Mouse (Mus musculus) midbrain, embryonic 11.5 days (tissue): ENCODE measurements around the gene Arrdc1. TPM values are rescaled to one million over a fixed set of nuclear protein-coding genes. Genes with fewer than 3 reads are reported as not detected.
"Not testable (repeated sequence)": the region's sequence is repeated elsewhere in the genome, so short reads cannot be mapped to it uniquely, and the experiment has no call there.

Experiments used
- ATAC-seq: fragments of 200-750 bp; cut with Nextera tagmentation; 2 replicates; pipeline ENCODE4 v1.8.0; 2017; ENCODE audit warnings: moderate TSS enrichment, moderate library complexity; ENCODE audit not compliant: low FRiP score
- DNase-seq: peaks from one replicate; pipeline ENCODE4 v3.0.0; 2015; ENCODE audit warnings: low spot score; ENCODE audit errors: missing footprints
- H3K27ac ChIP-seq: fragments of 300-500 bp; sonication (generic); 2 replicates; pipeline ENCODE4 v1.5.1; 2014; ENCODE audit warnings: low read depth, low read length
- H3K27me3 ChIP-seq: fragments of 300-500 bp; sonication (generic); 2 replicates; pipeline ENCODE4 v1.6.1; 2014; ENCODE audit warnings: mild to moderate bottlenecking, low read length, moderate library complexity, mixed read lengths; ENCODE audit not compliant: control insufficient read depth, insufficient read depth
- H3K36me3 ChIP-seq: fragments of 300-500 bp; sonication (generic); 2 replicates; pipeline ENCODE4 v1.6.1; 2014; ENCODE audit warnings: mild to moderate bottlenecking, low read length, moderate library complexity, mixed read lengths; ENCODE audit not compliant: control insufficient read depth, insufficient read depth
- H3K4me1 ChIP-seq: fragments of 300-500 bp; sonication (generic); 2 replicates; pipeline ENCODE4 v1.6.1; 2014; ENCODE audit warnings: low read length; ENCODE audit not compliant: control insufficient read depth, insufficient read depth
- H3K4me2 ChIP-seq: fragments of 300-500 bp; sonication (generic); 2 replicates; pipeline ENCODE4 v1.6.1; 2014; ENCODE audit warnings: mild to moderate bottlenecking, moderate library complexity
- H3K4me3 ChIP-seq: fragments of 300-500 bp; sonication (generic); 2 replicates; pipeline ENCODE4 v1.5.1; 2014; ENCODE audit warnings: low read depth, low read length
- H3K9ac ChIP-seq: fragments of 300-500 bp; sonication (generic); 2 replicates; pipeline ENCODE4 v1.6.1; 2014; ENCODE audit warnings: low read length
- H3K9me3 ChIP-seq: fragments of 300-500 bp; sonication (generic); 2 replicates; pipeline ENCODE4 v1.6.1; 2016; ENCODE audit warnings: low read length; ENCODE audit not compliant: control insufficient read depth
- WGBS: fragments of 180-500 bp; shearing (Covaris S2); extraction: QIAGEN DNeasy Blood & Tissue Kit; methylation state at CpG from one replicate; pipeline ENCODE4 v1.1.7; 2014; 5-methylcytosine and 5-hydroxymethylcytosine counted together
- polyA plus RNA-seq: library from polyadenylated mRNA; unstranded; fragments of >200 nt; fragmentation: Nextera tagmentation; extraction: Ambion mirVana; gene quantifications from 2 replicates; pipeline ENCODE4 v1.2.1, GENCODE M21; 2014

The Arrdc1 gene
- polyA plus RNA-seq, result 11.3 and 11.6 TPM in 2 replicates

DNA sequence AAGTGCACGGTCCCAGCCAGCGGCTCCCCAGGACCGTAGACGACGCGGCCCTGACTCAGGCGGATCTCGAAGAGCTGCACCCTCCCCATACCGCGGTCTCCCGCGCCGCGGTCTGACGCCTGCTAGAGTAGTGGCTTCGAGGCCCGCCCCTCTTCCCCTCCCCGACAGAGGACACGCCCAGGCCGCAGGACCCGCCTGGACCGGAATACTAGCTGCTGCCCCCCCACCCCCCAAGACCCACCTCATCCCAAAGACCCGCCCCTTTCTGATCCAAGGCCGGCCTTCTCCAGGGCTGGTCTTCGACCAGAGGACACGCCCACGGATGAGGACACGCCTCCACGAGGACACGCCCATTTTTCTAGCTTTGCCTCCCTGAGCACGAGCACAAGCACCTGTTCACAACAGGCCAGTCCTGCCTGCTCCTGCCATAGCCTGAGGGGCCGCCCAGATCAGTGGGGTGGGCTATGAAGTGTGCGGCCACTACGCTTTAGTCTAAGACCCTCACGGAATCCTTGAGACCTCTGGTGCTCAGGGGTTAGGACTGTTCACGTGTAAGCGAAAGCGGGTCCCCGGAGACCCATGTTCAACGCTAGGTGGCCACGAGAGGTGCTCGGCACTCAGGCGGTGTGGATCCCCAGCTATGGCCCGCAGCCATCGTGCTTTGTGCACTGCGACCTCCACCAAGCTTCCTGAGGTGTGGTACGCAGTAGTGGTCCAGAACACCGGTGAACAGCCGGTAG lies at the start of gene Arrdc1:
Gene Arrdc1, minus strand, starts transcription at position 196 of the 740 bp plus-strand sequence.
- no peaks in the 10 kb centered on the region for H3K9me3 ChIP-seq
- peak; percentile 95 for ATAC-seq
- H3K4me2 ChIP-seq, result peak within 1 kb of the TSS; percentile 81
- H3K27ac ChIP-seq, result no peak within 1 kb of the TSS
- peaks cover 8% of the 10 kb centered on the region; the same call in 1 of the 2 replicates for H3K27me3 ChIP-seq
- WGBS, result under 1% methylated on average over 44 of the region's 49 CpGs
- no peaks in the 10 kb centered on the region for H3K36me3 ChIP-seq
- peak within 1 kb of the TSS; percentile 52 for H3K4me3 ChIP-seq
- H3K9ac ChIP-seq, result peak within 1 kb of the TSS; percentile 65
- peak; percentile 99 for DNase-seq
- H3K4me1 ChIP-seq, result 0 out of 2 replicates have a peak, but pooled peaks cover 4% of the 10 kb centered on the region

DNA sequence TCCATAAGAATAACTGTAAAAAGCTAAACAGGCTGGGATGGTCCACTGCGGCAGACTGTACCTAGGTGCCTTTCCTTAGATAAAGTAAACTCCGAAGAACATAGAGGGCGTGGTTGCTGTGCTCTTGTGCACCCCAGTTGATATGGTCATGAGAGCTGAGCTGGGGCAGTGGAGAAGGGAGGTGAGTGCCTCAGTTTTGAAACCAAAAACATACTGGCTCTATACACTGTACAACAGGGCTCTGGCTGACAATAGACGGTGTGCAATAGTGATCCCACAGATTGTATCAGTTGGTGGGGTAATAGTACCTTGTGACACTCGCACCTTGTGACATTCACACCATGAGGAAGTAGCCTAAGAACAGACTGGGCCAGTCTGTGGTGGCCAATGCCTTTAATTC lies 41.9 kb upstream of the Arrdc1 start:
- H3K4me3 ChIP-seq, result no peak overlapping the region
- H3K4me2 ChIP-seq, result no peak overlapping the region
- H3K27me3 ChIP-seq, result no peaks in the 10 kb centered on the region
- no peaks in the 10 kb centered on the region for H3K36me3 ChIP-seq
- ATAC-seq (no peak), DNase-seq (no peak)
- no peaks in the 10 kb centered on the region for H3K9me3 ChIP-seq
- no peak overlapping the region for H3K9ac ChIP-seq
- no peak overlapping the region for H3K27ac ChIP-seq
- WGBS, result 92% methylated on average over 5 of the region's 5 CpGs
- peaks cover 12% of the 10 kb centered on the region for H3K4me1 ChIP-seq

DNA sequence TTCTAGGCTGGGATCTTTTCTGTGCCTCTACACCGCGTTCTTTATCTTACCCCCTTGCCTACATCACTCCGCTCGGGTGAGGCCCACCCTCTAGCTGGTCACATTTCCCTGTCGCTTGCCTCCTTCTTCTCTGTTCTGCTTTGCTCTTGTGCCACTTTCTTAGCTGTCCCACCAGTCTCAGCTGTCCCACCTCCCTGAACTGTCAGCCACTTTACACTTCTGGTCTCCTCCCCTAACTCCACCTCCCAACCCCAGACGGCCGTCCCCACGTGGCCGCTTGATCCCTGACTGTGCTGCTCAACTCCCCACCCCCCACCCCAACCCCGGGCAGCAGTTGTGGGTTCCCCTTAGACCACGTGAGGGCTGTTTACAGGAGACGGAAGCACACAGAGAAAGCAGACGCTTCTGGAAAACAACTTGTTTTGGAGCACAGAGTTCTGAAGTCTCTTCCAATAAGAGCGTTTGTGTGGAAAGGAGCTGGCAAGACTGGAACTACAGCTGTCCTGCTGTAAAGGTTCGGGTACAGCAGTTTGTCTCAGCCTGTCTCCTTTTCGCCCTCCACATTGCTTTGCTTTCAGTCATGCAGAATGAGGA lies 40.7 kb upstream of the Arrdc1 start, which contains the start of gene Pnpla7:
Gene Pnpla7, plus strand, starts transcription at position 330 of the 594 bp plus-strand sequence.
- peak within 1 kb of the TSS; percentile 81 for H3K4me2 ChIP-seq
- no peaks in the 10 kb centered on the region for H3K27me3 ChIP-seq
- peak within 1 kb of the TSS; percentile 78 for H3K4me3 ChIP-seq
- peaks cover 12% of the 10 kb centered on the region for H3K4me1 ChIP-seq
- DNase-seq, result peak; percentile 93
- H3K9me3 ChIP-seq, result no peaks in the 10 kb centered on the region
- ATAC-seq, result peak; percentile 57
- H3K36me3 ChIP-seq, result no peaks in the 10 kb centered on the region
- H3K9ac ChIP-seq, result peak within 1 kb of the TSS; percentile 83
- 2% methylated on average over 16 of the region's 16 CpGs for WGBS
- peak within 1 kb of the TSS; percentile 73 for H3K27ac ChIP-seq

DNA sequence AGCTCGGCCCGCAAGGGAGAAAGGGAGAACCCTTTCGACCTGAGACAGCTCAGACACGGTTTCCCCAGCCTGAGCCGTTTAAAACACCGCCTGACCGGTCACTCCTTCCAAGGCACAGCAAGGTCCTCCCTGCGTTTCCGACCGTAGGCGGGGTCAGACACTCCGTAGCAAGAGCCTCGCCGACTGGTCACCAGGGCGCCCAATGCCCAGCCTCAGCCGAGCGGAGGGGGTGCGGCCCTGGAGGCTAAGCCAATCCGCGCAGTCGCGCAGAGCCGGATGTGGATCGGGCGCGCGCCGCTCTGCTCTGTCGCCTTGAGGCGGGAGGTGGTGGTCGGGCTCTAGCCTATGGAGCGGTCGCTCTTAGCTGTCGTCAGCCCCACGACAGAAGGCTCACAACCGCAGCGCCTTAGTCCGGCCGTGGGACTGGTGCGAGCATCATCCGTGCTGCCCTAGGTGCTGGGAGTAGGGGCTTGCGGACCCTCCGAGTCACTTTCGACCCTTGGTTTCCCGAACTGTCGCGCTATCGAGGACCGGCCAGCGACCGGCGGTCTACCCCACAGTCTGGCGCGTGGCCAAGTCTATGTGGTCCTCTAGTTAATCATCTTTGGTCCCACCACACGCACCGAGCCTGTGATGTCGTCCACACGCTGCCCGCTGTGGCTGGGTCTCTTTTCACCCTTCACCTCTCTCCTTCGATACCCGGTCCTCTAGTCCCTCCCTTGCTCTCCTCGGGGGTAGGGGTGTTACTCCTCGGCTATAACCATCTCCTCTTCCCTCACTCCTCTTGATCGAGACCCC lies 40.1 kb upstream of the Arrdc1 start, which contains the start of gene Mrpl41:
Gene Mrpl41, minus strand, starts transcription at position 193 of the 798 bp plus-strand sequence.
- Histone ChIP-seq H3K36me3 (peaks cover 5% of the 10 kb centered on the region; the same call in 1 of the 2 replicates), H3K4me2 (peak within 1 kb of the TSS; percentile 81), H3K27me3 (no peaks in the 10 kb centered on the region), H3K9me3 (no peaks in the 10 kb centered on the region), H3K27ac (peak within 1 kb of the TSS; percentile 73), H3K4me3 (peak within 1 kb of the TSS; percentile 78), H3K4me1 (peaks cover 12% of the 10 kb centered on the region), H3K9ac (peak within 1 kb of the TSS; percentile 83)
- peak; percentile 99 for DNase-seq
- peak; percentile 99 for ATAC-seq
- WGBS, result under 1% methylated on average over 62 of the region's 64 CpGs

DNA sequence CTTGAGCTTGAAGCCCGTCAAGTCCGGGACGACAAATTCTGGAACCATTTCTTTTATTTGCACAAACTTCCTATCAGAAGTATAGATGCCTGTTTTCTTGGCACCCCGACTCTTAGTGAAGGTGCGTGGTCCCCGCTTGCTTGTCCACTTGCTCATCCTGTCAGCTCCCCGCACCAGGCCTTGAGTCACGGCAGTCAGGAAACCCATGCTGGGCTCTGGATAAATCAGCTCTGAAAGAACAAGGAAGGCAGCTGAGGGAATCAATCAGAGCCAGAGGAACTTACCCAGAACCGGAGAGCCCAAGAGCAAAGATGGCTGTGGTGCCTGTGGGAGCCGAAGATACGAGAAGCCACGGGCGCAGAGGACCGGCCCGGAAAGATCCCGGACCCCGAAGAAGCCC lies 39.4 kb upstream of the Arrdc1 start:
- peak overlapping the region; percentile 78 for H3K4me3 ChIP-seq

DNA sequence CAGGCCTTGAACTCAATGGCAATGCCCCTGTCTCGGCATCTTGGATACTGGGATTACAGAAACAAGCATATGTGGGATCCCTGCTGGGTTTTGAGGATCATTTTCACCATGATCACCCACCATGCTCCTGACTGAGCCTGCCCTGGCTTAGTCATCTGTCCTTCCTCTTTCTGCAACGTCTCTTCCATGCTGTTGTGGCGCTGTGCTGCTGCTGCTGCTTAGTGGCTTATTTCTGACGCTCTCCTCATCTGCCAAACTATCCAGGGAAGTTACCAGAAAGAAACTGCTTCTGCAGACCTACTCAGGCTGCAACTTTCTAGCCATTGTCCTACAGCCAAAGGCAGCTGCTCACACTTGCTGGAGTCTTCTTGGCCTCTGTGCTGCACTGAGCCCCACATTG lies 35.3 kb upstream of the Arrdc1 start:
- DNase-seq, result no peak
- H3K4me2 ChIP-seq, result no peak overlapping the region
- no peak overlapping the region for H3K27ac ChIP-seq
- peaks cover 4% of the 10 kb centered on the region; the same call in 1 of the 2 replicates for H3K4me1 ChIP-seq
- H3K9ac ChIP-seq, result no peak overlapping the region
- no peak overlapping the region for H3K4me3 ChIP-seq
- H3K36me3 ChIP-seq, result peaks cover 19% of the 10 kb centered on the region
- ATAC-seq, result no peak
- 81% methylated on average over 4 of the region's 4 CpGs for WGBS
- H3K27me3 ChIP-seq, result no peaks in the 10 kb centered on the region
- no peaks in the 10 kb centered on the region for H3K9me3 ChIP-seq

More for the DNA sequence above, 39.4 kb upstream of the Arrdc1 start:
- Histone ChIP-seq H3K9ac (peak overlapping the region; percentile 83), H3K4me2 (peak overlapping the region; percentile 81), H3K4me1 (peaks cover 12% of the 10 kb centered on the region), H3K27ac (peak overlapping the region; percentile 73)
- WGBS, result under 1% methylated on average over 17 of the region's 17 CpGs
- not testable (repeated sequence) for H3K36me3 ChIP-seq, H3K9me3 ChIP-seq, ATAC-seq, H3K27me3 ChIP-seq, DNase-seq

DNA sequence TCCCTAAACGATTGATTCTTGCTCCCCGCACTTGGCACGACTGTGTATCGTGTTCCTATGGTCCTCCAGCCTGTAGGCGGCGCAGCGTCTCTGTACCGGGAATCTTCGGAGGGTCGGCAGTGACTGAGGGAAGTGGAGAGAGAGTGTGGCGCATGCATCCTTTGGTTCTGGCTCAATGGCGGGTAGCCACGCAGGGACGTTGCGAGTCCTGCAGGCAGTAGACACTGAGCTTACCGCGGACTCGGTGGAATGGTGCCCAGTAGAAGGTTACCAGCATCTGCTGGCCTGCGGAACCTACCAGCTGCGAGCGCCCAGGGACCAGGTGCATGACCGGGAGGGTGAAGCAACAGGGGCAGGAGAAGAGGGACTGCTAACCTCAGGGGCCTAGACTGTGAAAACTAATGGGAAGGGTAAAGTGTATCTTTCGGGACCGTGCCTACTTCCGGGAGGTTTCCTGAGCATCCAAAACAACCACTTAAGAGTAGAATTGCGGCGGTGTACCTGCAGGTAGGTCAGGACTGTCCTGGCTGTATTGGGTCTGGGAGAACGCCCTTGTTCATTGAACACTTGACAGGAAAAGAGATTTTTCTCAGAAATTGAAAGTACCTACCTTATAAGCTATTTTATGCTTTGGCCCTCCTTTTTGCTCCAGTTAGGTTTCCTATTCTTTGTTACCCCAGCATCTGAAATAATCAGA lies 27.4 kb upstream of the Arrdc1 start, which contains the start of gene Dph7:
Gene Dph7, plus strand, starts transcription at position 97 of the 697 bp plus-strand sequence.
- Histone ChIP-seq H3K27ac (no peak within 1 kb of the TSS), H3K4me1 (peaks cover 6% of the 10 kb centered on the region), H3K9me3 (no peaks in the 10 kb centered on the region), H3K4me3 (peak within 1 kb of the TSS; percentile 85), H3K27me3 (no peaks in the 10 kb centered on the region), H3K4me2 (peak within 1 kb of the TSS; percentile 74), H3K36me3 (peaks cover 17% of the 10 kb centered on the region), H3K9ac (peak within 1 kb of the TSS; percentile 94)
- ATAC-seq, result peak; percentile 90
- peak; percentile 99 for DNase-seq
- 1% methylated on average over 28 of the region's 28 CpGs for WGBS

DNA sequence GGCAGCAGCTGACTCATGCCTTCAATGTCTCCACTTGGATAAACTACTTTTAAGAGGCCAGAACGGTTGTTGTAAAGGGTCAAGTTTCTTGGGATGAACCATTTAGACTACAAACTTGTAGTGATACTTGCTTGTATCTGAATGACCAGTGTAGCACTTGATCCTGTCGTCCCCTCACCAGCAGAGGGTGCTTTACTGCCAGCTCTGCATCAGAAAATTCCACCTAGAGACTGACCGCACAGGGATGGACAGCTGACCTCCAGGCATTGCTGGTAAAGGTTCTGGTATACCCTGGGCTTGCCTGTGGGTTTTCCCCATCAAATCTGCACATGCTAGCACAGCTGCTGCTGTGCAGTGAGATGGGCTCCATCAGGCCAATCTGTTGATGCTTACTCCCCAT lies 25.9 kb upstream of the Arrdc1 start:
- H3K27ac ChIP-seq, result no peak overlapping the region
- WGBS, result 45% methylated on average over 3 of the region's 3 CpGs
- DNase-seq, result peak; percentile 84
- no peak overlapping the region for H3K4me2 ChIP-seq
- H3K4me3 ChIP-seq, result no peak overlapping the region
- peaks cover 6% of the 10 kb centered on the region for H3K4me1 ChIP-seq
- no peaks in the 10 kb centered on the region for H3K9me3 ChIP-seq
- H3K27me3 ChIP-seq, result no peaks in the 10 kb centered on the region
- ATAC-seq, result peak; percentile 45; the same call in 1 of the 2 replicates
- no peak overlapping the region for H3K9ac ChIP-seq
- peaks cover 13% of the 10 kb centered on the region for H3K36me3 ChIP-seq
